ENCODE assay signal across 33 mouse cellular contexts in the genomic region with DNA sequence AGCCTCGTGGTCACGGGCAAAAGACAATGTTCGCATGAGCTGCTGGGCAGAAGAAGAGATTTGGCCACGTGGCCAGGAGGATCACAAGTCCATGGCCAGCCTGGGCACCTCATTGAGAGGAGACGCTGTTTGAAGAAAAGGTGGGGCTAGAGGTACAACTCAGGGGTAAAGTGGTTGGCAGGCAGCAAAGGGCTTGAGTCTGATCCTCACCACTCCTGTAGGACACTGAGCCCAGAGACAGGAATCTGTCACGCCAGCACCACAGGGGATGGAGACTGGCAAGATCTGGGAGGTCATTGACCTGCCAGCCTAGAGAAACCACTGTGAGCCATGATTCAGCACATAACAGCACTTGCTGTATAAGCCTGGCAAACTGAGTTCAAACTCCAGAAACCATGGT. TPM values are rescaled to one million over a fixed set of nuclear protein-coding genes. Genes with fewer than 3 reads are reported as not detected.
DNase-seq lines count a peak whose midpoint lies in the region; ATAC-seq and TF ChIP-seq lines count a peak whose summit lies in the region.
"Had no signal": no experiment of that assay in that cellular context is flagged by ENCODE, and none has a peak within 500 bp of the region (broad histone marks: within the 10 kb centered on the region; RNA-seq: fewer than 3 reads in every experiment).

No protein-coding gene starts in this region.

- no peak overlapping the region for H3K4me2 ChIP-seq in kidney, embryonic 14.5 days (replicated peaks; ENCODE audit: low read depth, low read length)
- H3K4me2 ChIP-seq in kidney, embryonic 15.5 days = no peak overlapping the region
- H3K4me2 ChIP-seq: embryonic facial prominence, embryonic 12.5 days; embryonic facial prominence, embryonic 15.5 days; heart, embryonic 11.5 days; hindbrain, embryonic 12.5 days had no signal

- peak; percentile 88 for DNase-seq in kidney, adult 2 months
- DNase-seq in kidney, postnatal 25 days = peak; percentile 50 to 76
- DNase-seq in kidney, postnatal 36 days = peak; percentile 66 to 71
- no peak for DNase-seq in left cerebral cortex, adult 8-10 months (ENCODE audit: low spot score in 2 of 2)
- DNase-seq: adrenal gland, adult 2 months; adrenal gland, postnatal 14 days; cerebellum, adult 11 months; cerebellum, adult 2 months; cerebellum, adult 9-11 months; cerebellum, postnatal 25 days; forebrain, postnatal 0 days; gastrocnemius, adult 2 months; gastrocnemius, postnatal 14 days; heart, adult 11 months had no signal

- no peak for ATAC-seq in kidney, embryonic 14.5 days (ENCODE audit: low FRiP score, low TSS enrichment)
- no peak for ATAC-seq in kidney, embryonic 15.5 days (replicated peaks; ENCODE audit: low FRiP score)
- ATAC-seq: CD4-positive, CD25-positive, alpha-beta regulatory T cell, adult 4 months; forebrain, embryonic 14.5 days; forebrain, postnatal 0 days had no signal

- 69% methylated on average over 6 of the region's 6 CpGs for WGBS in kidney, adult 2 months
- WGBS in kidney, embryonic 14.5 days = 92% methylated on average over 6 of the region's 6 CpGs
- WGBS in kidney, embryonic 15.5 days = 88% methylated on average over 6 of the region's 6 CpGs

- no peak for TF ChIP-seq POLR2A in kidney, adult 2 months (IDR thresholded peaks at IDR 0.05; ENCODE audit: low read depth, low read length)

- TF ChIP-seq CTCF in kidney, adult 2 months (conservative IDR thresholded peaks at IDR 0.05; ENCODE audit: insufficient read depth, insufficient read length, low read depth, low read length) = no peak

- no peak overlapping the region for H3K9ac ChIP-seq in kidney, embryonic 14.5 days (ENCODE audit: low read depth, low read length)
- H3K9ac ChIP-seq in kidney, embryonic 15.5 days = no peak overlapping the region
- H3K9ac ChIP-seq: embryonic facial prominence, embryonic 12.5 days; embryonic facial prominence, embryonic 15.5 days; forebrain, postnatal 0 days; hindbrain, embryonic 12.5 days had no signal

- no peak overlapping the region for H3K27ac ChIP-seq in kidney, adult 2 months (ENCODE audit: insufficient read depth, low read depth, low read length)
- H3K27ac ChIP-seq in kidney, embryonic 14.5 days (ENCODE audit: low read depth, low read length) = no peak overlapping the region
- H3K27ac ChIP-seq in kidney, embryonic 15.5 days = no peak overlapping the region
- H3K27ac ChIP-seq: embryonic facial prominence, embryonic 12.5 days; embryonic facial prominence, embryonic 15.5 days; gastrocnemius, adult 2 months; hindbrain, embryonic 12.5 days had no signal

- 0 out of 2 replicates have a peak, but pooled peaks cover 4% of the 10 kb centered on the region for H3K4me1 ChIP-seq in kidney, adult 2 months (ENCODE audit: control insufficient read depth, insufficient read depth, low read length)
- no peaks in the 10 kb centered on the region for H3K4me1 ChIP-seq in kidney, embryonic 14.5 days (ENCODE audit: control insufficient read depth, insufficient read depth, low read length)
- H3K4me1 ChIP-seq in kidney, embryonic 15.5 days = peaks cover 7% of the 10 kb centered on the region
- H3K4me1 ChIP-seq: embryonic facial prominence, embryonic 12.5 days; hindbrain, embryonic 12.5 days had no signal

- no peaks in the 10 kb centered on the region for H3K9me3 ChIP-seq in kidney, embryonic 14.5 days (ENCODE audit: control insufficient read depth, low read length)
- no peaks in the 10 kb centered on the region for H3K9me3 ChIP-seq in kidney, embryonic 15.5 days (replicated peaks)
- H3K9me3 ChIP-seq: embryonic facial prominence, embryonic 12.5 days; embryonic facial prominence, embryonic 15.5 days; hindbrain, embryonic 12.5 days had no signal

- H3K27me3 ChIP-seq in kidney, adult 2 months (replicated peaks; ENCODE audit: control insufficient read depth, insufficient read depth, low read length) = no peaks in the 10 kb centered on the region
- no peaks in the 10 kb centered on the region for H3K27me3 ChIP-seq in kidney, embryonic 14.5 days (ENCODE audit: control insufficient read depth, insufficient read depth, low read length)
- no peaks in the 10 kb centered on the region for H3K27me3 ChIP-seq in kidney, embryonic 15.5 days
- H3K27me3 ChIP-seq: embryonic facial prominence, embryonic 12.5 days; embryonic facial prominence, embryonic 15.5 days; hindbrain, embryonic 12.5 days had no signal

- no peak overlapping the region for H3K4me3 ChIP-seq in kidney, adult 2 months (ENCODE audit: insufficient read depth, low read depth, low read length)
- no peak overlapping the region for H3K4me3 ChIP-seq in kidney, embryonic 14.5 days (ENCODE audit: low read length)
- H3K4me3 ChIP-seq in kidney, embryonic 15.5 days (replicated peaks) = no peak overlapping the region
- H3K4me3 ChIP-seq: embryonic facial prominence, embryonic 12.5 days; embryonic facial prominence, embryonic 15.5 days; gastrocnemius, adult 2 months; hindbrain, embryonic 12.5 days had no signal

- H3K36me3 ChIP-seq in kidney, adult 2 months (ENCODE audit: control insufficient read depth, insufficient read depth, low read length) = no peaks in the 10 kb centered on the region
- no peaks in the 10 kb centered on the region for H3K36me3 ChIP-seq in kidney, embryonic 14.5 days (ENCODE audit: control insufficient read depth, insufficient read depth, low read length)
- no peaks in the 10 kb centered on the region for H3K36me3 ChIP-seq in kidney, embryonic 15.5 days
- H3K36me3 ChIP-seq: embryonic facial prominence, embryonic 12.5 days; embryonic facial prominence, embryonic 15.5 days; hindbrain, embryonic 12.5 days had no signal

RNA-seq across cellular contexts. Expression of gene Fgf21, which starts 17.8 kb away (rescaled TPM):
- not detected in 2 replicates for polyA plus RNA-seq in kidney, adult 2 months (2012; rRNA removed)
- polyA plus RNA-seq in kidney, embryonic 14.5 days (2014; fragmentation: Nextera tagmentation; extraction: Ambion mirVana) = not detected in 2 replicates
- 0.32 TPM in 1 of 2 replicates, not detected in the other for polyA plus RNA-seq in kidney, embryonic 15.5 days (2015; fragmentation: Nextera tagmentation; extraction: Ambion mirVana)
- not detected for total RNA-seq in left cerebral cortex, adult 8-10 months (2022)
- total RNA-seq: adrenal gland, adult 2 months; common myeloid progenitor, adult 5-6 weeks; forebrain, postnatal 0 days; gastrocnemius, adult 2 months; gastrocnemius, postnatal 14 days; gastrocnemius, postnatal 4 days; heart, adult 8-10 months; heart, postnatal 25 days; hematopoietic stem cell, adult 5-6 weeks; MEL had no signal
- polyA plus RNA-seq: CD4-positive, CD25-positive, alpha-beta regulatory T cell, adult 4 months; cerebellum, adult 2 months; forebrain, embryonic 11.5 days; forebrain, embryonic 14.5 days; forebrain, postnatal 0 days; frontal cortex, adult 2 months; heart, embryonic 11.5 days; heart, embryonic 14.5 days; heart, postnatal 0 days had no signal

RNA-seq across cellular contexts. Expression of gene Fut1, which starts 19.6 kb away (rescaled TPM):
- 0.05 and 0.11 TPM in 2 replicates for polyA plus RNA-seq in kidney, adult 2 months (2012; rRNA removed)
- 0.14 TPM in 2 replicates for polyA plus RNA-seq in kidney, embryonic 14.5 days (2014; fragmentation: Nextera tagmentation; extraction: Ambion mirVana)
- polyA plus RNA-seq in kidney, embryonic 15.5 days (2015; fragmentation: Nextera tagmentation; extraction: Ambion mirVana) = 0.06 and 0.21 TPM in 2 replicates
- under 1 TPM in 1 of 4 experiments, not detected in 3; 0.21 TPM for total RNA-seq in left cerebral cortex, adult 8-10 months (2022)
- total RNA-seq: adrenal gland, adult 2 months; common myeloid progenitor, adult 5-6 weeks; gastrocnemius, adult 2 months; gastrocnemius, postnatal 4 days; heart, adult 8-10 months; heart, postnatal 25 days; MEL had no signal
- polyA plus RNA-seq: adrenal gland, adult 2 months; CD4-positive, CD25-positive, alpha-beta regulatory T cell, adult 4 months; forebrain, embryonic 11.5 days; forebrain, embryonic 14.5 days; forebrain, postnatal 0 days; heart, embryonic 11.5 days; heart, postnatal 0 days; hindbrain, embryonic 12.5 days had no signal

RNA-seq across cellular contexts. Expression of gene Izumo1, which starts 24.1 kb away (rescaled TPM):
- polyA plus RNA-seq in kidney, adult 2 months (2012; rRNA removed) = 0.29 and 0.34 TPM in 2 replicates
- polyA plus RNA-seq in kidney, embryonic 14.5 days (2014; fragmentation: Nextera tagmentation; extraction: Ambion mirVana) = 0.11 and 0.23 TPM in 2 replicates
- 0.14 and 0.17 TPM in 2 replicates for polyA plus RNA-seq in kidney, embryonic 15.5 days (2015; fragmentation: Nextera tagmentation; extraction: Ambion mirVana)
- total RNA-seq in left cerebral cortex, adult 8-10 months (2022) = not detected
- total RNA-seq: hematopoietic stem cell, adult 5-6 weeks; MEL had no signal
- polyA plus RNA-seq: C2C12; CD4-positive, CD25-positive, alpha-beta regulatory T cell, adult 4 months; forebrain, embryonic 11.5 days; forebrain, embryonic 14.5 days; forebrain, postnatal 0 days had no signal

RNA-seq across cellular contexts. Expression of gene Bcat2, which starts 27.6 kb away (rescaled TPM):
- 185 and 188 TPM in 2 replicates for polyA plus RNA-seq in kidney, adult 2 months (2012; rRNA removed)
- polyA plus RNA-seq in kidney, embryonic 14.5 days (2014; fragmentation: Nextera tagmentation; extraction: Ambion mirVana) = 61.1 and 73.7 TPM in 2 replicates
- 75.4 and 78.5 TPM in 2 replicates for polyA plus RNA-seq in kidney, embryonic 15.5 days (2015; fragmentation: Nextera tagmentation; extraction: Ambion mirVana)
- total RNA-seq in left cerebral cortex, adult 8-10 months (2022) = 10 to 100 TPM; 19.3 to 21.1 (median 19.9) TPM

RNA-seq across cellular contexts. Expression of gene Rasip1, which starts 29.8 kb away (rescaled TPM):
- polyA plus RNA-seq in kidney, adult 2 months (2012; rRNA removed) = 19.9 and 20.4 TPM in 2 replicates
- polyA plus RNA-seq in kidney, embryonic 14.5 days (2014; fragmentation: Nextera tagmentation; extraction: Ambion mirVana) = 12.1 and 18.7 TPM in 2 replicates
- polyA plus RNA-seq in kidney, embryonic 15.5 days (2015; fragmentation: Nextera tagmentation; extraction: Ambion mirVana) = 16.1 and 18.0 TPM in 2 replicates
- total RNA-seq in left cerebral cortex, adult 8-10 months (2022) = 1 to 10 TPM; 5.9 to 7.6 (median 6.6) TPM
- total RNA-seq: common myeloid progenitor, adult 5-6 weeks; hematopoietic stem cell, adult 5-6 weeks had no signal
- polyA plus RNA-seq: C2C12 had no signal

Comparison
In these comparisons a context has a peak if more than half of its experiments do, and no peak if none do; other contexts are left out.
1. DNase-seq: peak in kidney, adult 2 months (single experiment), kidney, postnatal 25 days (2 of 2) and kidney, postnatal 36 days (2 of 2); none in left cerebral cortex, adult 8-10 months (0 of 2).